Mouse (Mus musculus) midbrain, embryonic 15.5 days (tissue): Measurements from ENCODE around the gene Gm2115. TPM values are rescaled to one million over a fixed set of nuclear protein-coding genes. Genes with fewer than 3 reads are reported as not detected.

Experiments used
- ATAC-seq: fragments of 200-750 bp; cut with Nextera tagmentation; replicated peaks from 2 replicates; pipeline ENCODE4 v1.8.0; 2017; ENCODE audit warnings: moderate TSS enrichment
- H3K27ac ChIP-seq: fragments of 300-500 bp; sonication (generic); 2 replicates; pipeline ENCODE4 v1.5.1; 2015; ENCODE audit warnings: mild to moderate bottlenecking, inconsistent platforms
- H3K27me3 ChIP-seq: fragments of 300-500 bp; sonication (generic); replicated peaks from 2 replicates; pipeline ENCODE4 v1.6.1; 2015; ENCODE audit warnings: inconsistent platforms
- H3K36me3 ChIP-seq: fragments of 300-500 bp; sonication (generic); replicated peaks from 2 replicates; pipeline ENCODE4 v1.6.1; 2015; ENCODE audit warnings: inconsistent platforms
- H3K4me1 ChIP-seq: fragments of 300-500 bp; sonication (generic); 2 replicates; pipeline ENCODE4 v1.6.1; 2015; ENCODE audit warnings: inconsistent platforms
- H3K4me2 ChIP-seq: fragments of 300-500 bp; sonication (generic); 2 replicates; pipeline ENCODE4 v1.6.1; 2015; ENCODE audit warnings: inconsistent platforms, mild to moderate bottlenecking, moderate library complexity
- H3K4me3 ChIP-seq: fragments of 300-500 bp; sonication (generic); 2 replicates; pipeline ENCODE4 v1.5.1; 2015; ENCODE audit warnings: mild to moderate bottlenecking, inconsistent platforms
- H3K9ac ChIP-seq: fragments of 300-500 bp; sonication (generic); 2 replicates; pipeline ENCODE4 v1.6.1; 2015; ENCODE audit warnings: mild to moderate bottlenecking, inconsistent platforms
- H3K9me3 ChIP-seq: fragments of 300-500 bp; sonication (generic); 2 replicates; pipeline ENCODE4 v1.6.1; 2016; ENCODE audit warnings: inconsistent platforms
- WGBS: fragments of 180-500 bp; shearing (Covaris S2); methylation state at CpG from one replicate; pipeline ENCODE4 v1.1.7; 2015; ENCODE audit warnings: mixed read lengths; 5-methylcytosine and 5-hydroxymethylcytosine counted together
- polyA plus RNA-seq: library from polyadenylated mRNA; unstranded; fragments of >200 nt; fragmentation: Nextera tagmentation; extraction: Ambion mirVana; gene quantifications from 2 replicates; pipeline ENCODE4 v1.2.1, GENCODE M21; 2015

Gm2115 gene
- polyA plus RNA-seq, 1 experiment from 2014 or later, result 0.86 TPM

- no peaks in the 10 kb centered on the region for H3K4me1 ChIP-seq
- no peaks in the 10 kb centered on the region for H3K9me3 ChIP-seq
- H3K4me2 ChIP-seq, result no peak overlapping the region
- H3K27ac ChIP-seq, result no peak overlapping the region
- H3K36me3 ChIP-seq, result no peaks in the 10 kb centered on the region
- H3K9ac ChIP-seq, result no peak overlapping the region
- no peak overlapping the region for H3K4me3 ChIP-seq
- 88% methylated on average over 3 of the region's 3 CpGs for WGBS
- no peaks in the 10 kb centered on the region for H3K27me3 ChIP-seq
- ATAC-seq, result no peak
These were observed 62.6 kb downstream of the Gm2115 start for GRCm38 (mm10) chr7:84591347-84591746.

- Histone ChIP-seq H3K4me2 (0 out of 2 replicates have a peak overlapping the region, but pooled peaks have one; percentile 19), H3K36me3 (no peaks in the 10 kb centered on the region), H3K9ac (no peak overlapping the region), H3K9me3 (no peaks in the 10 kb centered on the region), H3K27me3 (no peaks in the 10 kb centered on the region), H3K4me3 (no peak overlapping the region), H3K27ac (no peak overlapping the region), H3K4me1 (no peaks in the 10 kb centered on the region)
- peak; percentile 87 for ATAC-seq
- WGBS, result 48% methylated on average over 8 of the region's 8 CpGs
These were observed 65.5 kb downstream of the Gm2115 start for GRCm38 (mm10) chr7:84594087-84594916.

- no peaks in the 10 kb centered on the region for H3K36me3 ChIP-seq
- peak; percentile 34 for ATAC-seq
- no peak overlapping the region for H3K4me2 ChIP-seq
These were observed 66.2 kb downstream of the Gm2115 start for GRCm38 (mm10) chr7:84594917-84595303.

GRCm38 (mm10) chr7:84596002-84596401 lies 67.2 kb downstream of the Gm2115 start:
- no peaks in the 10 kb centered on the region for H3K36me3 ChIP-seq
- WGBS, result 85% methylated on average over 3 of the region's 3 CpGs

More at GRCm38 (mm10) chr7:84594917-84595303, 66.2 kb downstream of the Gm2115 start:
- Histone ChIP-seq H3K9ac (no peak overlapping the region), H3K9me3 (no peaks in the 10 kb centered on the region), H3K27ac (no peak overlapping the region), H3K4me3 (no peak overlapping the region), H3K4me1 (no peaks in the 10 kb centered on the region), H3K27me3 (no peaks in the 10 kb centered on the region)

GRCm38 (mm10) chr7:84596633-84597032 lies 67.9 kb downstream of the Gm2115 start:
- Histone ChIP-seq H3K4me3 (no peak overlapping the region), H3K9me3 (no peaks in the 10 kb centered on the region), H3K27me3 (no peaks in the 10 kb centered on the region), H3K27ac (no peak overlapping the region), H3K9ac (no peak overlapping the region), H3K4me2 (no peak overlapping the region), H3K36me3 (no peaks in the 10 kb centered on the region), H3K4me1 (no peaks in the 10 kb centered on the region)
- 87% methylated on average over 3 of the region's 3 CpGs for WGBS
- ATAC-seq, result no peak

More at GRCm38 (mm10) chr7:84596002-84596401, 67.2 kb downstream of the Gm2115 start:
- Histone ChIP-seq H3K27ac (no peak overlapping the region), H3K9ac (no peak overlapping the region), H3K4me1 (no peaks in the 10 kb centered on the region), H3K27me3 (no peaks in the 10 kb centered on the region), H3K4me2 (no peak overlapping the region), H3K4me3 (no peak overlapping the region), H3K9me3 (no peaks in the 10 kb centered on the region)
- ATAC-seq, result no peak

GRCm38 (mm10) chr7:84600631-84601030 lies 71.9 kb downstream of the Gm2115 start:
- 92% methylated on average over 2 of the region's 2 CpGs for WGBS
- H3K36me3 ChIP-seq, result no peaks in the 10 kb centered on the region
- peaks cover 10% of the 10 kb centered on the region for H3K4me1 ChIP-seq

GRCm38 (mm10) chr7:84601331-84601730 lies 72.6 kb downstream of the Gm2115 start:
- Histone ChIP-seq H3K4me2 (no peak overlapping the region), H3K4me1 (peaks cover 10% of the 10 kb centered on the region), H3K4me3 (no peak overlapping the region), H3K27ac (no peak overlapping the region), H3K27me3 (no peaks in the 10 kb centered on the region), H3K9ac (no peak overlapping the region), H3K9me3 (no peaks in the 10 kb centered on the region), H3K36me3 (no peaks in the 10 kb centered on the region)
- ATAC-seq, result no peak
- 89% methylated on average over 3 of the region's 3 CpGs for WGBS

More at GRCm38 (mm10) chr7:84600631-84601030, 71.9 kb downstream of the Gm2115 start:
- no peaks in the 10 kb centered on the region for H3K9me3 ChIP-seq
- no peaks in the 10 kb centered on the region for H3K27me3 ChIP-seq
- ATAC-seq, result no peak
- no peak overlapping the region for H3K4me2 ChIP-seq
- H3K9ac ChIP-seq, result no peak overlapping the region
- H3K4me3 ChIP-seq, result no peak overlapping the region
- H3K27ac ChIP-seq, result no peak overlapping the region

GRCm38 (mm10) chr7:84604501-84604900 lies 75.7 kb downstream of the Gm2115 start:
- 69% methylated on average over 3 of the region's 3 CpGs for WGBS
- H3K9me3 ChIP-seq, result no peaks in the 10 kb centered on the region
- ATAC-seq, result no peak
- H3K36me3 ChIP-seq, result no peaks in the 10 kb centered on the region
- no peaks in the 10 kb centered on the region for H3K27me3 ChIP-seq
- no peak overlapping the region for H3K9ac ChIP-seq
- H3K4me3 ChIP-seq, result no peak overlapping the region
- peaks cover 10% of the 10 kb centered on the region for H3K4me1 ChIP-seq
- no peak overlapping the region for H3K27ac ChIP-seq
- peak overlapping the region; percentile 98; the same call in 1 of the 2 replicates for H3K4me2 ChIP-seq

- ATAC-seq, result peak; percentile 80
These were observed 76.4 kb downstream of the Gm2115 start for GRCm38 (mm10) chr7:84605033-84605687.

GRCm38 (mm10) chr7:84605704-84606292 lies 77.0 kb downstream of the Gm2115 start:
- Histone ChIP-seq H3K27ac (peak overlapping the region; percentile 52), H3K9ac (peak overlapping the region; percentile 62), H3K36me3 (no peaks in the 10 kb centered on the region), H3K4me2 (peak overlapping the region; percentile 98), H3K27me3 (no peaks in the 10 kb centered on the region), H3K4me3 (peak overlapping the region; percentile 67), H3K9me3 (no peaks in the 10 kb centered on the region), H3K4me1 (peaks cover 10% of the 10 kb centered on the region)
- 1% methylated on average over 36 of the region's 36 CpGs for WGBS
- peak; percentile 91 for ATAC-seq

More at GRCm38 (mm10) chr7:84605033-84605687, 76.4 kb downstream of the Gm2115 start:
- 9% methylated on average over 19 of the region's 19 CpGs for WGBS
- Histone ChIP-seq H3K4me3 (peak overlapping the region; percentile 67), H3K27ac (peak overlapping the region; percentile 52), H3K4me1 (peaks cover 10% of the 10 kb centered on the region), H3K4me2 (peak overlapping the region; percentile 98), H3K36me3 (no peaks in the 10 kb centered on the region), H3K9me3 (no peaks in the 10 kb centered on the region), H3K27me3 (no peaks in the 10 kb centered on the region), H3K9ac (peak overlapping the region; percentile 62)

GRCm38 (mm10) chr7:84606293-84606749 lies 77.6 kb downstream of the Gm2115 start, which contains the start of gene Fah:
Gene Fah, minus strand, starts transcription at chr7:84606722.
- no peaks in the 10 kb centered on the region for H3K27me3 ChIP-seq
- H3K36me3 ChIP-seq, result no peaks in the 10 kb centered on the region
- H3K9ac ChIP-seq, result peak within 1 kb of the TSS; percentile 62
- H3K4me2 ChIP-seq, result peak within 1 kb of the TSS; percentile 98
- peak; percentile 69 for ATAC-seq
- WGBS, result 2% methylated on average over 10 of the region's 10 CpGs
- no peaks in the 10 kb centered on the region for H3K9me3 ChIP-seq
- peaks cover 10% of the 10 kb centered on the region for H3K4me1 ChIP-seq
- peak within 1 kb of the TSS; percentile 67 for H3K4me3 ChIP-seq
- peak within 1 kb of the TSS; percentile 52 for H3K27ac ChIP-seq

- no peak overlapping the region for H3K27ac ChIP-seq
- no peaks in the 10 kb centered on the region for H3K9me3 ChIP-seq
- no peak for ATAC-seq
- H3K4me1 ChIP-seq, result no peaks in the 10 kb centered on the region
- H3K4me3 ChIP-seq, result no peak overlapping the region
- 93% methylated on average over 1 of the region's 1 CpGs for WGBS
- no peak overlapping the region for H3K4me2 ChIP-seq
- H3K27me3 ChIP-seq, result no peaks in the 10 kb centered on the region
- H3K36me3 ChIP-seq, result no peaks in the 10 kb centered on the region; the same call in 1 of the 2 replicates
- H3K9ac ChIP-seq, result no peak overlapping the region
These were observed 82.9 kb downstream of the Gm2115 start for GRCm38 (mm10) chr7:84611609-84612008.
